Mouse (Mus musculus): ENCODE measurements around the gene Atp2b2. TPM values are rescaled to one million over a fixed set of nuclear protein-coding genes. Genes with fewer than 3 reads are reported as not detected.

Atp2b2 gene
- polyA plus RNA-seq, 1 experiment = 0.22 TPM

Other genes starting within 250 kb of the Atp2b2 start
- gene Slc6a11, start 88.6 kb upstream of the Atp2b2 start, polyA plus RNA-seq (2012; rRNA removed) = 0.29 and 0.37 TPM in 2 replicates
- 0.17 and 0.37 TPM in 2 replicates for gene Slc6a1, start 240.0 kb upstream of the Atp2b2 start, polyA plus RNA-seq (2012; rRNA removed)

Measured in large intestine, adult 2 months (tissue).